Mouse (Mus musculus) brain, embryonic 14.5 days (tissue): ENCODE measurements around the gene G430095P16Rik.

Experiments used
- CTCF ChIP-seq: fragments of 200-500 bp; IDR thresholded peaks from 2 replicates; pipeline ENCODE4 v1.5.1; 2012; ENCODE audit warnings: inconsistent platforms, mild to moderate bottlenecking, moderate library complexity, borderline replicate concordance; ENCODE audit not compliant: insufficient read depth, insufficient read length; ENCODE audit errors: extremely low read depth
- POLR2A ChIP-seq: fragments of 200-500 bp; IDR thresholded peaks from 2 replicates; pipeline ENCODE4 v1.6.1; 2012; ENCODE audit warnings: mild to moderate bottlenecking, inconsistent platforms, borderline replicate concordance; ENCODE audit not compliant: poor library complexity, insufficient read depth, insufficient read length, severe bottlenecking; ENCODE audit errors: extremely low read depth

DNA sequence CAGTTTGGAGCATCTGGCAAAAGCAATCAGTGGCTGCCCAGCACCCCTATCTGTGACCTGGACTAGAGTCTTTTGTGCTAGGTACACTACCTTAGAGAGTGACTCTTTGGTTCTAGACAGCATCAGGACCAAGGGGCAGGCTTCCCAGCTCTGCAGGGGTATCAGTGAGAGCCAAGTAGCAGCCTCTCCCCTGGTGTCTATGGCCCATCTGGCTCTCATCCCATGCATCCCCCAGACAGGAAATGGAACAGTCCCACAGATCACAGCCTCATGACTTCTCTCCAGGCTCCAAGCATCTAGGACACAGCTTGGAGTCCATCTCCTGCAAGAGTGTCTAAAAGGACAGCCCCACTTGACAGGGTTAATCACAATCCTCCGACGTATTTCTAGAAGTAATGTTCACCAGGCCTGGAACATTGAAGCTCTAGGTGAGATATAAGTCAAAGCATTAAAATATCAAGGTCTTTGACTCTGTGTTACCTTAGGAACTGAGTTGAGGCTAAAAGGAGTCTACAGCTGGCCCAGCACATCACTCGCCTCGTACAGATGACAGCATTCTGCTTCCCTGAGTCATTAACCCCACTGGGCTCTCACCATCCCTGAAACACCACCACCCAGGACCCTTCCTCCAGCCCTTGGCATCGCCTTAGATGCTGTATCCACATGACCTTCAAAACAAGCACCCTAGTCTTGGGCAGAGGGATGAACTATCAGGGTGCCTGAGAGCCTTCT lies 3.7 kb upstream of the G430095P16Rik start:
- TF ChIP-seq POLR2A (no peak), CTCF (no peak)
